Mouse (Mus musculus): ENCODE results near the gene Sart1. TPM values are rescaled to one million over a fixed set of nuclear protein-coding genes. Genes with fewer than 3 reads are reported as not detected.
A peak's percentile ranks its signal among the peaks of the same experiment; 100 is the strongest.

Sart1 gene
- 100 to 1,000 TPM in 1 of 2 experiments, 10 to 100 TPM in 1; 75.6 to 103 TPM for total RNA-seq (2021)

- peak; percentile 95 to 96 for DNase-seq (ENCODE audit: low spot score in 2 of 2)
- intact Hi-C loops (cut with DNase I) = loop anchor here (1.0 kb wide), 1 partner anchor 22 kb away; the partner anchor contains the start of gene Eif1ad
Observed at GRCm38 (mm10) chr19:5388588-5389242, at the start of gene Sart1. Gene Sart1, minus strand, starts transcription at chr19:5388703.

GRCm38 (mm10) chr19:5433951-5434350 is 45.4 kb upstream of the Sart1 start:
- intact Hi-C loops (cut with DNase I) = no loop called here

DNA sequence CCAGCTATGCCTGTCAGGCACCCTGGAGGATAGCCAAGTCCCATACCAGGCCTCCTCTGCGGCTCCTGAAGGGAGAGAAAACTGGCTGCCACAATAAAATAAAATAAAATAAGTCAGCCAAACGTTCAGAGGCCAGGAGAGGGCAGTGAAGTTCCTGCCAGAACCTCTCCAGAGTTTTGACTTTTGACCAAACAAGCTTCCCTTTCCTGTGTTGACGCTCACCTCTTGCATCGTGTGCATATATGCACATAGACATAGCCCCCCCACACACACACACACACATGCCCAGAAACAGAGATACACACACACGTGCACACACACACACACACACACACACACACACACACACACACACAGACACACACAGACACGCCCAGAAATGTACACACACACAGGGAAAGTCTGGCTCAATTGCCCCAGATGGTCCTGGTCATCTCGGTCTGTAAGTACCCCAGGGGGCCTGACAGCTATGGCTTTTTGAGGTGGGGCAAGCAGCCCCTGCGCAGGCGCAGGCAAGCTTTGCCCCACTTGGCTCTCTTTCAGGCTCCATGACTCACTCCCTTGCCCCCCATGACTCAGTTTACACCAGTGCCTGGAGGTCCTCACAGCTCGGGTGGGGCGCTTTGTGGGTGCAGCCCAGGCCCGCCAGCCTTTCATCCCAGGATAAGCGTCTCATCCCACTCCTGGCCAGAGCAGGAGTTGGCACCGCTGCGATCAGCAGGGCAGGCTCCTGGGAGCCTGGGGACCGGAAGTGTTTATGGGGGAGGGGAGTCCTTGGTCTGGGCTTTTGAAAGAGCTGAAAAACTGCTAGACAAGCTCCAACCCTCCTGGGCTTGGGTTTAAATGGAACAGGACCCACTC is 44.7 kb upstream of the Sart1 start:
- no peak for DNase-seq (ENCODE audit: low spot score in 2 of 2)
- intact Hi-C loops (cut with DNase I) = no loop called here

More at GRCm38 (mm10) chr19:5433951-5434350, 45.4 kb upstream of the Sart1 start:
- no peak for DNase-seq (ENCODE audit: low spot score in 2 of 2)

DNA sequence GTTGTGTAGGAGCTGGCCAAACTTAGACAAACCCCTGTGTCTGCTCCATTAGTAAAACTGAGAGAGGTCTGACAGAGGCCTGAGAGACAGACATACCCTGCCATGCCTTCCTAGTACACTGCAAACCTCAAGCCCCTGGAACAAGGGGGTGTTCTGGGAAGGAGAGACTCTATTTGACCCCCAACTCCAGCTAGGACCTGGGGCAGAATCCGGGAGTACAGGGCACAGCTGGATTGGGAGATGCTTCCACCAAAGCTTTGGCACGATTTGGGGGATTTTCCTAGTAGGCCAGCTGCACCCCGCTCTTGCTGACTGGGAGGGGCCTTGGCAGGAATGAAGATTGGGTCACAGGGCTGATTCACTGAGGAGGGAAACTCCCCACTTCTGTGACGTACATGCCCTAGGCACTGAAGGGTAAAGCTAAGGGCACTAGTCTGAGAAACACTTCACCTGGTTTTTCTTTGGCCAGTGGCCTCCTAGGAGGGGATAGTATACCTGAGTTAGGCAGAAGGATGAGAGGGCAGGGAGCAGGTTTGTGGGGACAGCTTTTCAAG is 43.5 kb upstream of the Sart1 start:
- intact Hi-C loops (cut with DNase I) = no loop called here
- DNase-seq (ENCODE audit: low spot score in 2 of 2) = no peak

DNA sequence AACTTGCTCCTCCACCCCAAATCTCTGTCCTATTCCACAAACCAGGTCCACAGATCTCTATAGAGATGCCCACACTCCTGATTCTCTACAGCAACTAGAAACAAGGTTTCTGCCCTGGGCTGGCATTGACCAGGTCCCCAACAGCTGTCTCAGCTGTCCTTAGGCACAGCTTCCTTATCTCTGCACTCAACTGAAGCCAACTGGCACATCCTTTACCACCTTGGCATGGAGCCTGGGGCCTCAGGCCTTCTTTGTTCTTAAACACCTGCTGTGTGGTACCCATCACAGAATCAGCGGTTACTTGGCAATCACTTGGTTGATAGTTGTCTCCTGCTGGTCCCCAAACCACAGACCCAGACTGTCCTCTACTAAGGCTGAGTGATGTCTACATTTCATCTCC is 41.9 kb upstream of the Sart1 start:
- intact Hi-C loops (cut with DNase I) = no loop called here
- no peak for DNase-seq (ENCODE audit: low spot score in 2 of 2)

DNA sequence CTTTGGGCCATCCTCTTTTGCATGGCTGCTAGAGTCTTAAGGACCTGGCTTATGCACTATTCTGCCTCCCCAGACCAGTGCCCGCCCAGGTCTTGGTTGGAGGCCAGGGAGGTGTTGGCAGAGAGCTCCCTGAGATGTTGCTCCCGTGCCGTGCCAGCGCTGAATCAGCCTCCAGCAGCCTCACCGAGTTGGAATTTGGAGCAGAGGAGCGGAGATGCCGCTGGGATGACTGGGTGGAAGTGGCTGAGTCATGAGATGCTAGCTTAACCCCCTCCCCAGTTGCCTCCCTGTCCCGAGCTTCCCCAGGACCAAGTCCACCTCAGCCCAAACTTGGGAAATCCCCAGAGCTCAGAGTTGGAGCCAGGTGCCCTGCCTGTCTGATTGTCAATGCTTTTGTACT is 41.3 kb upstream of the Sart1 start:
- intact Hi-C loops (cut with DNase I) = no loop called here
- no peak for DNase-seq (ENCODE audit: low spot score in 2 of 2)

DNA sequence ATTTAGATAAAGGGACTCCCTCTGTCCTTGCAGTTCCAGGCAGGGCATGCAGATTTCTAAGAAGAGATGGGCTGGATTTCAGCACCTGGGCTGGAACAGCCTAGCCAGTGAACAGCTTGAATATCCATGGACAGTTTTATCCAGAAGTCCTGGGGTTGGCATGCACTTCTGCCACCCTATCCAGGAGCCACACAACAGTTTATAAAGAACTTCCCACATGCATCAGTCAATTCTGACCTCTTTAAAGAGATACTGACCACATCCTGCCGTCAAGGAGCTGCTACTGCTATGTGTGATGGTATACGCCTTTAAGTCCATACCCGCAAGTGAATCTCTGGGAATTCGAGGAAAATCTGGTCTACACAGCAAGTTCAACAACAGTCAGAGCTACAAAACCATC is 40.7 kb upstream of the Sart1 start:
- no peak for DNase-seq (ENCODE audit: low spot score in 2 of 2)
- intact Hi-C loops (cut with DNase I) = no loop called here

GRCm38 (mm10) chr19:5428083-5428482 is 39.6 kb upstream of the Sart1 start:
- no peak for DNase-seq (ENCODE audit: low spot score in 2 of 2)
- intact Hi-C loops (cut with DNase I) = no loop called here

- intact Hi-C loops (cut with DNase I) = no loop called here
- DNase-seq (ENCODE audit: low spot score in 2 of 2) = no peak
Observed at GRCm38 (mm10) chr19:5426640-5427290, 38.3 kb upstream of the Sart1 start.

- no peak for DNase-seq (ENCODE audit: low spot score in 2 of 2)
- intact Hi-C loops (cut with DNase I) = loop anchor here (2.0 kb wide), 2 partner anchors 31 to 63 kb away; partner anchors contain the start of genes Ccdc85b and Mus81
Observed at GRCm38 (mm10) chr19:5425906-5426565, 37.5 kb upstream of the Sart1 start.

DNA sequence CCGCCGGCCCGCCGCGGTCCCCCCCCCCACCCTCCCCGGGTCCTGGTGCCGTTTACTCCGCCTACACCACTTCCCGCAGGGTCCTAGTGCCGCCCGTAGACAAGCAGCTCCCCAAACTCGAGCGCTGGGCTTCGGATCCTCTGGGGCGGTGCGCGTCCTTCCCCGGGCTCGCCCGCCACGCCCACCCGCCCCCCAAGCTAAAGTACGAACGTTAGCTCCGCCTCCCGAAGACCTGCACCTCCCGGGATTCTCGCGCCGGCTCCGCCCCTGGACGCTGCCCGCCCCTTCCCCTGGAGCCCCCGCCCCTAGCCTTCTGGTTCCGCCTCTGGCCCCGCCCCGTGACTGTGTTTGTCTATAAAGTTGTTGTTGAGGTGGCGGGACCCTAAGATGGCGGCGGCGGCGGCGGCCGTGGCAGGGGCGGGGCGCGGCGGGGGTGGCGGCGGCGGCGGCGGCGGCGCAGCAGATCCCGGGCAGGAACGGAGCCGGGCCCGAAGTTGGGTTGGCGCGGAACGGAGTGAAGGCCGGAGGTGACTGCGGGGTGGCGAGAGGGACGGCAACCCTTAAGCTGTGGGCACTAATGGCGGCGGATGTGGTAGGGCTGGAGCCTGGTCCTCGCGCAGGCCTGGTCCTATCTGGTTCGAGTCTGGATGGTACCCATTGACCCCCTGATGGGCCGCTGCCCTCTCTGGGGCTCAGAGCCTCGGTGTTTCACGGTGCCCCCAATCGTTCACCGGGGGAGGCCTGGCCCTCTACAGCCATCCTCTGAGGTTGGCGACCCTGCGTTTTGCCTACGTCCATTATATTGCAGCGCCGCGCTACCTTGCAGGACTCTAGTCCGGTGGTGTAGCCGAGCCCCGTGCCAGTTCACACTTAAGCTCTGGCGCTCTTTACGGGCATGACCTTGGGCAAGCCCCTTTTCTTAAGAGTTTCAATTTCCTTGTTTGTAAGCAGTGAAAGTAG is 36.6 kb upstream of the Sart1 start, which contains the start of the genes Drap1 and AI837181:
TSS of gene Drap1 (minus strand) at position 198 of the 960 bp plus-strand sequence.
TSS of gene AI837181 (plus strand) at position 363 of the 960 bp plus-strand sequence.
- peak; percentile 91 to 92 for DNase-seq (ENCODE audit: low spot score in 2 of 2)
- intact Hi-C loops (cut with DNase I) = loop anchor here (2.0 kb wide), 2 partner anchors 32 to 64 kb away; partner anchors contain the start of genes Ccdc85b and Mus81

GRCm38 (mm10) chr19:5424092-5424781 is 35.7 kb upstream of the Sart1 start:
- DNase-seq (ENCODE audit: low spot score in 2 of 2) = no peak
- intact Hi-C loops (cut with DNase I) = loop anchor here (2.0 kb wide), 2 partner anchors 33 to 65 kb away; partner anchors contain the start of genes Ccdc85b and Mus81

- intact Hi-C loops (cut with DNase I) = no loop called here
- no peak for DNase-seq (ENCODE audit: low spot score in 2 of 2)
Observed at GRCm38 (mm10) chr19:5423561-5423960, 35.1 kb upstream of the Sart1 start.

DNA sequence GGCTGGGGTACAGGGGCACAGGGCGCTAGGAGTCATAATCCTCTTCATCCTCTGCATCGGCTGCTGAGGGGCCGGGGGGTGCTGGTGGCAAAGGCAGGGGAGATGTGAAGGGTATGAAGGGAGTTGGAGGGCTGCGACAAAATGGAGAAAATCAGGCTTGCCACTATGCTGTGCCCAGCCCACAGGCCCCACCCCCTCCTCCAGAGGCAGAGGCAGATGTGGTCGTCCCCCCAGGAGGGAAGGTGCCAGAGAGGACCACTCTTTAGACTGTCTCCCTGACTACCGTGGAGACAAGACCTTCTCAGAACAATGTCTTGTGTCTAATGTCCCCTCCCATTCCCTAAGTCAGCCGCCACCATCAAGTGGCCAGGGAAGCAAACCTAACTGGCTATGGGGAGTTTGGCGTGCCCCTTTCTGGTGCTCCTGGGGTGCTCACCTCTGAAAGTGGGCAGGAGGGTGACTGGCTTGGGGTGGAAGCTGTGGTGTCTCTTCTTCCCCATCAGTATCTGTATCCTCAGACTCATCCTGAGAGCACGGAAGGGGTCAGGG is 34.5 kb upstream of the Sart1 start:
- intact Hi-C loops (cut with DNase I) = no loop called here
- no peak for DNase-seq (ENCODE audit: low spot score in 2 of 2)

DNA sequence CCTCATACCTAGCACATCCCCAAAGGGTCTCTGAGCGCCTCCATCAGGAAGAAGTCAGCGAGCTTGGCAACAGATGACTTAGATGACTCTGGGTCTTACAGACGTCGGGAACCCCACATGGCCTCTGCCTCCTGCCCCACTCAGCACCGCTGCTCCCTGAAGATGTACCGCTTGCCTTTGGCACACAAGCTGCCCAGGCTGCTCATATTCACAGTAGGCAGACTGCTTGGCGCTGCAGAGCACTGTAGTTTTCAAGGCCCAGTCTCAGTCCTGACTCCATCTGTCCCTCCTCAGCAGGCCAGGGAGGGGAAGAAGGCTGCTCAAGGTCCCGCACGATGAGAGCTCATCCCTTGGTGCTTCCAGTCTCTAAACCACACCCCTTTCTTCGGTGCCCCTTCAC is 33.8 kb upstream of the Sart1 start:
- intact Hi-C loops (cut with DNase I) = no loop called here
- no peak for DNase-seq (ENCODE audit: low spot score in 2 of 2)

- no peak for DNase-seq (ENCODE audit: low spot score in 2 of 2)
- intact Hi-C loops (cut with DNase I) = no loop called here
Observed at GRCm38 (mm10) chr19:5421784-5422183, 33.3 kb upstream of the Sart1 start.

DNA sequence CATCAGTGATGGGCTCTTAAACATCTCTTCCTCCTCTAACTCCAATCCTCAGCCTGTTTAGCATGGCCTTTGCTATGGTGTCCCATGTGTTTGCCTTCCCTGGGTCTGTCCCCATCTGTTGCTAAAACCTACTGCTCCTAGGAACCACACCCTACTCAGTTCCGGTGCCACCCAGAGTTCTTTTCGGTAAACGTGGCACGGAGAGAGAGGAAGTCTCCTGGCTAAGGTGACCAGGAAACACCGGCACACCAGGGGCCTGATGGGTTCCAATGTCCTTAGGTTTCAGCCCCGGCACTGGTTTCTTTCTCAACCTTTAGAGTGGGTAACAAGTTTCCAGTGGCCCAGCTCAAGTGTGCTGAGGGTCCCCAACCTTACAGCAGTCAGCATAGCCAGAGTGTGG is 32.1 kb upstream of the Sart1 start:
- intact Hi-C loops (cut with DNase I) = no loop called here
- DNase-seq (ENCODE audit: low spot score in 2 of 2) = no peak

Data from left cerebral cortex, postnatal 36 days (tissue).